Mouse (Mus musculus): ENCODE results near the gene Serpinb3c. TPM values are rescaled to one million over a fixed set of nuclear protein-coding genes. Genes with fewer than 3 reads are reported as not detected.
"Not testable (repeated sequence)": the region's sequence is repeated elsewhere in the genome, so short reads cannot be mapped to it uniquely, and the experiment has no call there.

Serpinb3c gene
- 0.41 and 0.42 TPM in 2 replicates for polyA plus RNA-seq (2015; fragmentation: Nextera tagmentation; extraction: Ambion mirVana)

GRCm38 (mm10) chr1:107278261-107278660 lies at the start of gene Serpinb3c, which contains the start of gene Serpinb3b:
Gene Serpinb3c, minus strand, starts transcription at chr1:107278371.
Gene Serpinb3b, minus strand, starts transcription at chr1:107278361.
- not testable (repeated sequence) for DNase-seq (ENCODE audit: low spot score)

GRCm38 (mm10) chr1:107243170-107243569 lies 35.0 kb downstream of the Serpinb3c start:
- DNase-seq (ENCODE audit: low spot score): not testable (repeated sequence)

Other genes with a start within 250 kb of the Serpinb3c start
- gene Serpinb3a, start 226.1 kb downstream of the Serpinb3c start, polyA plus RNA-seq (2015; fragmentation: Nextera tagmentation; extraction: Ambion mirVana): 0.98 and 1.1 TPM in 2 replicates
- 0.10 TPM in 1 of 2 replicates, not detected in the other for gene Serpinb3d, start 194.9 kb downstream of the Serpinb3c start, polyA plus RNA-seq (2015; fragmentation: Nextera tagmentation; extraction: Ambion mirVana)
- gene Serpinb3b, start within 50 bp of the Serpinb3c start, polyA plus RNA-seq (2015; fragmentation: Nextera tagmentation; extraction: Ambion mirVana): not detected in 2 replicates
- 1.8 and 2.9 TPM in 2 replicates for gene Serpinb11, start 82.8 kb upstream of the Serpinb3c start, polyA plus RNA-seq (2015; fragmentation: Nextera tagmentation; extraction: Ambion mirVana)
- gene Serpinb7, start 121.3 kb upstream of the Serpinb3c start, polyA plus RNA-seq (2015; fragmentation: Nextera tagmentation; extraction: Ambion mirVana): 0.85 and 0.90 TPM in 2 replicates
- gene Serpinb2, start 233.1 kb upstream of the Serpinb3c start, polyA plus RNA-seq (2015; fragmentation: Nextera tagmentation; extraction: Ambion mirVana): 3.8 and 3.9 TPM in 2 replicates

All from thymus, postnatal 0 days (tissue).